Mouse (Mus musculus) brain, embryonic 14.5 days (tissue): ENCODE data around the gene Smoc1. TPM values are rescaled to one million over a fixed set of nuclear protein-coding genes. Genes with fewer than 3 reads are reported as not detected.
A peak's percentile ranks its signal among the peaks of the same experiment; 100 is the strongest.

Experiments used
- DNase-seq: peaks from one replicate; pipeline ENCODE4 v3.0.0-alpha.2; 2011; ENCODE audit warnings: low read depth
- CTCF ChIP-seq: fragments of 200-500 bp; IDR thresholded peaks from 2 replicates; pipeline ENCODE4 v1.5.1; 2012; ENCODE audit warnings: inconsistent platforms, mild to moderate bottlenecking, moderate library complexity, borderline replicate concordance; ENCODE audit not compliant: insufficient read depth, insufficient read length; ENCODE audit errors: extremely low read depth
- POLR2A ChIP-seq: fragments of 200-500 bp; IDR thresholded peaks from 2 replicates; pipeline ENCODE4 v1.6.1; 2012; ENCODE audit warnings: mild to moderate bottlenecking, inconsistent platforms, borderline replicate concordance; ENCODE audit not compliant: poor library complexity, insufficient read depth, insufficient read length, severe bottlenecking; ENCODE audit errors: extremely low read depth
- polyA plus RNA-seq: library from polyadenylated mRNA; depleted of rRNA; stranded (reverse); fragments of >200 nt; gene quantifications from 2 replicates; pipeline ENCODE4 v1.2.3, GENCODE M21; 2012; rRNA removed

The Smoc1 gene
- 22.4 and 40.0 TPM in 2 replicates for polyA plus RNA-seq

- TF ChIP-seq CTCF (no peak), POLR2A (peak; percentile 56)
- peak; percentile 92 for DNase-seq
These were observed at the start of gene Smoc1 for GRCm38 (mm10) chr12:81026277-81026994. Gene Smoc1, plus strand, starts transcription at chr12:81026808.

- TF ChIP-seq POLR2A (no peak), CTCF (peak; percentile 98)
- peak; percentile 78 for DNase-seq
These were observed 44.3 kb upstream of the Smoc1 start for GRCm38 (mm10) chr12:80982326-80982725.

GRCm38 (mm10) chr12:80983695-80984094 lies 42.9 kb upstream of the Smoc1 start:
- DNase-seq: peak; percentile 27
- no peak for TF ChIP-seq CTCF
- TF ChIP-seq POLR2A: no peak

GRCm38 (mm10) chr12:80986628-80987027 lies 40.0 kb upstream of the Smoc1 start:
- TF ChIP-seq POLR2A (no peak), CTCF (peak; percentile 3; the same call in 1 of the 2 replicates)
- DNase-seq: no peak

GRCm38 (mm10) chr12:80988286-80988685 lies 38.3 kb upstream of the Smoc1 start:
- no peak for DNase-seq
- TF ChIP-seq CTCF: no peak
- no peak for TF ChIP-seq POLR2A

- peak; percentile 39 for DNase-seq
These were observed 35.6 kb upstream of the Smoc1 start for GRCm38 (mm10) chr12:80990901-80991445.

GRCm38 (mm10) chr12:80991806-80992205 lies 34.8 kb upstream of the Smoc1 start:
- DNase-seq: no peak

More at GRCm38 (mm10) chr12:80990901-80991445, 35.6 kb upstream of the Smoc1 start:
- TF ChIP-seq POLR2A: no peak
- no peak for TF ChIP-seq CTCF

GRCm38 (mm10) chr12:80992540-80993122 lies 34.0 kb upstream of the Smoc1 start:
- TF ChIP-seq CTCF: no peak; the same call in 1 of the 2 replicates
- TF ChIP-seq POLR2A: no peak
- no peak for DNase-seq

More at GRCm38 (mm10) chr12:80991806-80992205, 34.8 kb upstream of the Smoc1 start:
- no peak for TF ChIP-seq CTCF
- no peak for TF ChIP-seq POLR2A

GRCm38 (mm10) chr12:80993773-80994172 lies 32.8 kb upstream of the Smoc1 start:
- TF ChIP-seq POLR2A: no peak
- TF ChIP-seq CTCF: no peak
- no peak for DNase-seq

- TF ChIP-seq POLR2A (no peak), CTCF (no peak)
- DNase-seq: no peak
These were observed 31.3 kb upstream of the Smoc1 start for GRCm38 (mm10) chr12:80995326-80995725.

GRCm38 (mm10) chr12:80997652-80998051 lies 29.0 kb upstream of the Smoc1 start:
- no peak for DNase-seq
- TF ChIP-seq POLR2A (no peak), CTCF (no peak)

GRCm38 (mm10) chr12:80998528-80999221 lies 27.9 kb upstream of the Smoc1 start:
- peak; percentile 80 for DNase-seq
- TF ChIP-seq POLR2A (no peak), CTCF (no peak)
